Mouse (Mus musculus): Measurements from ENCODE around the gene Cnfn.

DNA sequence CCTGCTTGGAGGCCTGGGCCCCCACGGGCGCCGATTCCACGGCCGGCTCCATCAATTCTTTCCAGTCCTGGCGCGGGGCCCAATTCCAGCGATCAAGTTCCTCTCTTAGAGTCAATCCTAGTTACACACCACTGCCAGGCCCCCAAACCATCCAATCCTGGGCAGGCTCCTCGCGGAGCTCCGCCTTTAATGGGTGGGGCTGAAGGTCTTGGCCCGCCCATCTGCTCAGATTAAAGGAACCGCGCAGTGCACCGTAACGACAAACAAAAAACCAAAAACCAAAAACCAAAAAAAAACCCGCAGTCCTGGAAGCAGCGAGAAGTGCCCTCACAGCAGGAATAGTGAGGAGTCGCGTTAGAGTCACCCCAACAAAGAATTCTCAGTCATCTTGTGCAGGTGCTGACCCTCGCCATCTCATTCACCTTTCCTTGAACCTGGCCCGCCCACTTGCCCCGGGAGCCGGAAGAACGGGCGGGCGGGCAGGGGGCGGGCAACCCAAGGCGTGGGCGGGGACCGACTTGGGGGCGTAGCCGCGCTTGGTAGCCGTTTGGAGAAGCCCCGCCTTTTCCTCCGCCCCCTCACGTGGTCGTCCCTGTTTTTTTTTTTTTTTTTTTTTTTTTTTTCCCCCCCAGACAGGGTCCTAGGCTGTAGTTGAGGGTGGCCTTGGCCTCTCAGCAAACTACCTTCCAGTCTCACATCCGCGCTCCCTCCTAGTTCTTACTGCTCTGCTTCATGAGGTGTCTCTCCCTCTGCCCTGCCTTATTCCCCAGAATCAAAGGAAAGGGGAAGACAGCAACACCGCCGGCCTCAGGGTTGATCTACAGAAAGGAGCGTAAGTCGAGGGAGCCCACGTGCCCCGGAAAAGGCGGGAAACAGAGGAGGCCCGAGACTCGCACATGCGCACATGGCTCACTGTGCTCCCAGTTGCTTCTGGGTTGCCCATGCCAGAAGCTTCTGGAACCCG, 26.3 kb upstream of the Cnfn start:
- TF ChIP-seq CTCF (IDR thresholded peaks at IDR 0.05) (no peak), EP300 (IDR thresholded peaks at IDR 0.05) (0 out of 2 replicates have a peak, but pooled peaks have one; percentile 38)

Data from lung, postnatal 0 days (tissue).